Mouse (Mus musculus) kidney, adult 2 months (tissue): ENCODE results near the gene Spdya. TPM values are rescaled to one million over a fixed set of nuclear protein-coding genes. Genes with fewer than 3 reads are reported as not detected.
"Not testable (repeated sequence)": the region's sequence is repeated elsewhere in the genome, so short reads cannot be mapped to it uniquely, and the experiment has no call there.

Experiments
- DNase-seq: peaks from one replicate; pipeline ENCODE4 v3.0.0; 2021
- H3K27ac ChIP-seq: fragments of 200-500 bp; 2 replicates; pipeline ENCODE4 v1.5.1; 2012; ENCODE audit warnings: low read depth, low read length, control low read depth, inconsistent platforms; ENCODE audit not compliant: insufficient read depth
- H3K27me3 ChIP-seq: fragments of 200-500 bp; replicated peaks from 2 replicates; pipeline ENCODE4 v1.6.1; 2012; ENCODE audit warnings: mild to moderate bottlenecking, moderate library complexity, low read length, inconsistent platforms; ENCODE audit not compliant: control insufficient read depth, insufficient read depth
- H3K36me3 ChIP-seq: fragments of 200-500 bp; 2 replicates; pipeline ENCODE4 v1.6.1; 2012; ENCODE audit warnings: mild to moderate bottlenecking, moderate library complexity, low read length, inconsistent platforms; ENCODE audit not compliant: control insufficient read depth, insufficient read depth
- H3K4me1 ChIP-seq: fragments of 200-500 bp; 2 replicates; pipeline ENCODE4 v1.6.1; 2011; ENCODE audit warnings: low read length; ENCODE audit not compliant: control insufficient read depth, insufficient read depth
- H3K4me3 ChIP-seq: fragments of 200-500 bp; 2 replicates; pipeline ENCODE4 v1.5.1; 2011; ENCODE audit warnings: mild to moderate bottlenecking, low read depth, low read length, control low read depth; ENCODE audit not compliant: insufficient read depth
- CTCF ChIP-seq: fragments of 200-500 bp; conservative IDR thresholded peaks from 2 replicates; pipeline ENCODE4 v1.5.1; 2011; ENCODE audit warnings: low read depth, mild to moderate bottlenecking, control low read depth, low read length, moderate library complexity, mixed read lengths; ENCODE audit not compliant: insufficient read depth, insufficient read length
- POLR2A ChIP-seq: fragments of 200-500 bp; IDR thresholded peaks from one replicate; pipeline ENCODE4 v1.6.1; 2011; ENCODE audit warnings: low read depth, low read length, control low read depth
- WGBS: fragments of 180-500 bp; shearing (Covaris S2); methylation state at CpG from one replicate; pipeline ENCODE4 v1.1.7; 2018; 5-methylcytosine and 5-hydroxymethylcytosine counted together
- polyA plus RNA-seq: library from polyadenylated mRNA; depleted of rRNA; stranded (reverse); fragments of >200 nt; gene quantifications from 2 replicates; pipeline ENCODE4 v1.2.3, GENCODE M21; 2012; rRNA removed

The Spdya gene
- 0.08 TPM in 1 of 2 replicates, not detected in the other for polyA plus RNA-seq

- Histone ChIP-seq H3K4me3 (peak within 1 kb of the TSS; percentile 56), H3K27me3 (no peaks in the 10 kb centered on the region), H3K36me3 (no peaks in the 10 kb centered on the region), H3K4me1 (no peaks in the 10 kb centered on the region), H3K27ac (no peak within 1 kb of the TSS)
- 1% methylated on average over 78 of the region's 78 CpGs for WGBS
- TF ChIP-seq CTCF (no peak), POLR2A (no peak)
- peak; percentile 91 for DNase-seq
Measured at GRCm38 (mm10) chr17:71551757-71552451, at the start of gene Spdya. Gene Spdya, plus strand, starts transcription at chr17:71552061.

GRCm38 (mm10) chr17:71506832-71507231 lies 45.0 kb upstream of the Spdya start:
- 79% methylated on average over 8 of the region's 8 CpGs for WGBS

GRCm38 (mm10) chr17:71510297-71510696 lies 41.6 kb upstream of the Spdya start:
- no peaks in the 10 kb centered on the region for H3K4me1 ChIP-seq
- 95% methylated on average over 11 of the region's 11 CpGs for WGBS
- no peak overlapping the region for H3K27ac ChIP-seq
- DNase-seq, result no peak
- H3K36me3 ChIP-seq, result no peaks in the 10 kb centered on the region
- no peaks in the 10 kb centered on the region for H3K27me3 ChIP-seq
- TF ChIP-seq CTCF (no peak), POLR2A (no peak)
- no peak overlapping the region for H3K4me3 ChIP-seq

More at GRCm38 (mm10) chr17:71506832-71507231, 45.0 kb upstream of the Spdya start:
- DNase-seq, result no peak
- H3K4me3 ChIP-seq, result no peak overlapping the region
- no peaks in the 10 kb centered on the region for H3K36me3 ChIP-seq
- no peak overlapping the region for H3K27ac ChIP-seq
- no peaks in the 10 kb centered on the region for H3K27me3 ChIP-seq
- TF ChIP-seq POLR2A, result no peak
- no peak for TF ChIP-seq CTCF
- H3K4me1 ChIP-seq, result no peaks in the 10 kb centered on the region

- no peaks in the 10 kb centered on the region for H3K36me3 ChIP-seq
- H3K4me3 ChIP-seq, result peak overlapping the region; percentile 55
- 0% methylated on average over 13 of the region's 13 CpGs for WGBS
- no peaks in the 10 kb centered on the region for H3K27me3 ChIP-seq
- H3K27ac ChIP-seq, result no peak overlapping the region
- no peak for TF ChIP-seq POLR2A
- TF ChIP-seq CTCF, result no peak
- peaks cover 3% of the 10 kb centered on the region for H3K4me1 ChIP-seq
- no peak for DNase-seq
Measured at GRCm38 (mm10) chr17:71526302-71526708, 25.6 kb upstream of the Spdya start.

- under 1% methylated on average over 66 of the region's 66 CpGs for WGBS
- H3K27ac ChIP-seq, result peak within 1 kb of the TSS; percentile 89
- no peaks in the 10 kb centered on the region for H3K36me3 ChIP-seq
Measured at GRCm38 (mm10) chr17:71526711-71527564, 24.9 kb upstream of the Spdya start, which contains the start of gene Ndc80. Gene Ndc80, minus strand, starts transcription at chr17:71526857.

GRCm38 (mm10) chr17:71528042-71528441 lies 23.8 kb upstream of the Spdya start:
- Histone ChIP-seq H3K27ac (no peak overlapping the region), H3K4me1 (peaks cover 3% of the 10 kb centered on the region), H3K36me3 (no peaks in the 10 kb centered on the region), H3K27me3 (no peaks in the 10 kb centered on the region), H3K4me3 (no peak overlapping the region)
- no peak for DNase-seq
- TF ChIP-seq POLR2A (no peak), CTCF (no peak)

More at GRCm38 (mm10) chr17:71526711-71527564, 24.9 kb upstream of the Spdya start, which contains the start of gene Ndc80:
- TF ChIP-seq POLR2A (peak; percentile 37), CTCF (0 out of 2 replicates have a peak, but pooled peaks have one; percentile 0)
- Histone ChIP-seq H3K27me3 (no peaks in the 10 kb centered on the region), H3K4me1 (peaks cover 3% of the 10 kb centered on the region), H3K4me3 (peak within 1 kb of the TSS; percentile 55)
- peak; percentile 97 for DNase-seq

- H3K27ac ChIP-seq, H3K36me3 ChIP-seq, H3K27me3 ChIP-seq, H3K4me3 ChIP-seq, H3K4me1 ChIP-seq, DNase-seq: not testable (repeated sequence)
- 52% methylated on average over 1 of the region's 1 CpGs for WGBS
Measured at GRCm38 (mm10) chr17:71535595-71535994, 16.3 kb upstream of the Spdya start.
